Mouse (Mus musculus): ENCODE measurements around the gene Col4a4.

DNA sequence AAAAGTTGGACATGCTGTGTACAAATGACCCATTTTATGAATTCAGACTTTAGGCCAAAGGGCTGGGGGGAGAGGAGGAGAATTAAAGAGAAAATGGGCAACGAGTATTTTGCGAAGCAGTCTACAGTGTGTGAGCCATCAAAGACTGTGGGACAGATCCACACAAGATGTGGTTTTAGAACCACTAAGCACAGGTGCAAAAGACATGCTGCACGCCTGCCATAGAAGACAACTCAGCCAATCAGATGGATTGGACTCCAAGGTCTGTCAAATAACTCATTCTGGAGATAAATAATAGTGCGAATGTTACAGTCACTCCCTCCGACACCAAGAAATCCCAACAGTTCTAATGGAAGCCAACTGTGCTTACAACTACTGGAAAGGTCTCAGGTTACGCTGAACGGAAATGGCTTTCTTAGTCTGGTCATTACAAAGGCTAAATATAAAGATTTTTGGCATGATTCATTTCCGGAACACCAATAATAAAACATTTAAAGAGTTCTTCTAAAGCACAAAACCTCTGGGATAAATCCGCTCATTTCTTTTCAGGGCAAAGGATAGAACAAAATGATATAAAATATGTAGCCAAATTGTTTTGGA lies 25.5 kb upstream of the Col4a4 start:
- TF ChIP-seq CTCF (IDR thresholded peaks at IDR 0.05; ENCODE audit: low read depth) (no peak), EP300 (IDR thresholded peaks at IDR 0.05; ENCODE audit: low read depth) (no peak)

Data from liver, embryonic 14.5 days (tissue).